Mouse (Mus musculus) hindlimb bud, embryonic 11.5 days (tissue): ENCODE data around the gene Atat1.

Experiments used
- DNase-seq: peaks from one replicate; pipeline ENCODE4 v3.0.0-alpha.2; 2012; ENCODE audit warnings: low read depth, low spot score; ENCODE audit errors: extremely low spot score

The Atat1 gene

GRCm38 (mm10) chr17:35917463-35918251, 7.8 kb upstream of the Atat1 start:
- peak; percentile 61 for DNase-seq

DNA sequence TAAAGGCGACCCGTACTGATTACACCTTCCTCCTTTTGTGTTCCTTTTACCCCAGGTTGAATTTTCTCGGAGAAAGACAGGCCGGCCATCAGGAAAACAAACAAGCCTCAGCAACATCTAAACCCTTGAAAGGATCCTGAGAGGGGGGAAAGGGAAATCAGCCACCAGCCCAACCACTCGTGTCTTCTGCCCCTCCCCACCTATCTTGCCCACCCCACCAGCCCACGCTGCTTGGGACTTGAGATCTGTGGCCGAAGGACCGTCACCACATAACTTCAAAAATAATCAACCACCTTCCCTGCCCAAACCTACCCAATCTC, 7.2 kb upstream of the Atat1 start:
- DNase-seq: no peak

DNA sequence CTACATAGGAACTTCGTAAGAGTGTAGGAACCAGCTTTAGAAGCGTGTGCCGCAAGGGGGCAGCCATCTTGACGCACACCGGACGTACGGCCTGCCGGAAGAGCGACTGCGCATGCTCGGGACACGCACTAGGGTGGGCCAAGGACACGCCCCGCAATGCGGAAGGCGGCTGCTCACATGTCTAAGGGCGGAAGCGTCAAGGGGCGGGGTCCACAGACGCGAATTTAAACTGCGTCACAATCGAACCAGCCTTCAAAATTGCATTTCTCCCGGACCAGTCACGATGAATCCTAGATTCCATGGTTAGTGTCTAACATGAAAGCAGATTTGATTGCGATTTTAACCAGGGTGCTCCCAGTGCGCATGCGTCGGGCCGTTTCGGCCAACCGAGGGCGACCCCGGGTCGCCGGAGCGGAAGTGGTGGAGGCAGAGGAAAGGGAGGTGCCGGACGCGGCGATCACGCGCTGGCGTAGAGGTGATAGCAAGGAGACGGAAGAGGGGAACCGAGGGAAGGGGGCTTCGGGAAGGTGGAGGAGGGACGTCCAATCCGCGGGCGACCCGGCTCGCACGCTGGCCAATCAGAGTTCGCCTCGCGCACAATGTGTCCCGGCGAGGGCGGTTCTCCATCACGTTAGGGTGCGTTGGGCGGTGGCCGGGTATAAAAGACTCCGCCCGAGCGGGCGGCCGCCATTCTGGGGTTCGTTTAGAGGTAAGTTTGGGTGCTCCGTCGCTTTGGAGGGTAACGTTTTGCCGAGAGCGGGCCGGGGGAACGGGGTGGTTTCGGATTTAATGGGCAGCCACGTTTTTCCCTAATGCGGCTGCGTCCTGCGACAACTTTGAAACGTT, 6.6 kb upstream of the Atat1 start, which contains the start of the genes Mrps18b and Ppp1r10:
TSS of gene Mrps18b (minus strand) at position 93 of the 846 bp plus-strand sequence.
TSS of gene Ppp1r10 (plus strand) at position 138 of the 846 bp plus-strand sequence.
- peak; percentile 94 for DNase-seq

DNA sequence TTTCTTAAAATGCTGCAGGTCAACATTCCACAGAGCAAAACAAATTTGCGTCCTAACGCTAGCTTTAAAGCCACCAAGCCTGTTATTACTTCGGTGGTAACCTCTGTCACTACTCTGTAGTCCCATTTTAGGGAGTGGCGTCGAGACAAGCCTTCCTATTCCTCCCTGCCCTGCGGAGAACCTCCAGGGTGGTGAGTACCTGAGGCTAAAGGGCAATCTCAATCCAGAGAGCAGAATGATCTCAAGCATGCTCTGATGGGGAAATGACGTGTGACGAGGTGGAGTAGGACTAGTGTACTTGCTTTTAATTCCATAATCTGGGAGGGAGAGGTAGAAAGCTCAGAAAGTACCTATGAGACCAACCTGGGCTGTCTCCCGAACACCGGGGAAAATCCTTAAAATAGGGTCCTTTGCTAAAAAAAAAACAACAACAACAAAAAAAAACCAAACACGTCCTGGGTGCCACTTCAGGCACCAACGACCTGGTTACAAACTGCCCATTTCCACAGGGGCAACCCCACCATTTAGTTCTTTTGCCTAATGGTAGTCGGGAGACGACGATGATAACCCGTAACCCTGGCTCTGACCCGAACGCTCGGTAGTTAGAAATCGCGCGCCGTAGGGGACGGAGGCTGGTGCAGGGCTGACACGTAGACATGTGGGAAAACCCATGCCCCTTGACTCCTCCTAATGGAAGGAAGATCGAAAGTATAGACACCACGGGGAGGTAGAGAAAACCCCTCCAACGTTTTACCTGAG, 5.8 kb upstream of the Atat1 start:
- DNase-seq: no peak

- DNase-seq: no peak
Observed at GRCm38 (mm10) chr17:35914975-35915374, 5.1 kb upstream of the Atat1 start.

DNA sequence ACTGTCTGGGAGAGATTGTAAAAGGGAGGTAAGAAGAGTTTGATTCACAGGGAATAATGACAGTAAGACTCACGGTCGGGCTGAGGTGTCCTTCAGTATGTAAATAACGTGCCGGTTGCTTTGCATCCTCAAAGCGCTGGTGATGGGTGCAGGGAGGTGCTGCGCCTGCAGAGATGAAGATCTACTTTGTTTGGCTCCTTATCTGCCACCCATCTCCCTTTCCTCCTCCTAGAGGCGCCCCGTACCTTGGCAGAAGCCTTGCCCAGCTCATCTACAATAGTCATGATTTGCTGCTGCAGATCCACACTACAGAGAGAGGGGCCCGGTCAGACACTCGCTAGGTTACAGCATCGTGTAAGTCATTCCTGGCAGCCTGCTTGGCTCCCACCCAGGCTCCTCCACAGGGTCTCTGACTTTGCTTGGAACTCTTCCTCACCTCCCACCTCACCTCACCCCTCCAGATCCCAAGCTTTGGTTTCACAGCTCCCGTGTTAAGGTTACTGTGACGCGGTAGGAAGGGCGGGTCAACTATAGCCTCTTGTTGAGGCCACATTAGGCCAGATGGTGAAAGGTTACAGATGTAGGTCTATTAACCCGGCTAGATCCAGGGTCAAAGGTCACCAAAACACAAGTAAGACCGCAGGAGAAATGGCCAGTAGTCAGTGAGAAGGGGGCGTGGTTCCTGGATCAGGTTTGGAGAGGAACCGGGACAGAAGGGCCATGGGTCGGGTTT, 523 bp downstream of the Atat1 start:
- DNase-seq: no peak

DNA sequence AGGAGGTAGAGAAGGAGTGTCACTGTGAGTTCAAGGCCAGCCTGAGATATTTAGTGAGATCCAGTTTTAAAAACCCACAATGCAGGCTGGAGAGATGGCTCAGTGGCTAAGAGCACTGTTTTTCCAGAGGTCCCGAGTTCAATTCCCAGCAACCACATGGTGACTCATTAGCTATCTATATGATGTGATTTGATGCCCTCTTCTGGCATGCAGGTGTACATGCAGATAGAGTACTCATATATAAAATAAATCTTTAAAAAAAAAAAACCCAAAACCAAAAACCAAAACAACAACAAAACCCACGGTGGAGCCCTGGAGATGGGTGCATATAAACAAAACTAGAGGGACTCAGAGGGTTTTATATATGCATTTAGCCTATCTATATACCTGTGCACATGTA, 2.3 kb downstream of the Atat1 start:
- no peak for DNase-seq

DNA sequence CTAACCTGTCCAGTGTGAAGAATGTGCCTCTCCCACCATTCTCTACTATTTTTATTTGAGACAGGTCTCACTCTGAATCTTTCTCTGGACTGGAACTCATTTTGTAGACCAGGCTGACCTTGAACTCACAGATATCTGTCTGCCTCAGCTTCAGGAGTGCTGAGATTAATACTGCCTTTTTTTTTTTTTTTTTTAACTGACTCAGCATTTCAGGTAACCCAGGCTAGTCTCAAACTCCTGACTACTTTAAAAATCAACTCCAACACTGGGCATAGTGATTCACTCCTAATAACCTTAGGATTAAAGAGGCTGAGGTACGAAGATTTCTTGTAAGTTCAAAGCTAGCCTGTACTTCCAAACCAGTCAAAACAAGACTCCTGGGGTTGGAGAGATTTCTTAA, 4.3 kb downstream of the Atat1 start:
- DNase-seq: no peak

DNA sequence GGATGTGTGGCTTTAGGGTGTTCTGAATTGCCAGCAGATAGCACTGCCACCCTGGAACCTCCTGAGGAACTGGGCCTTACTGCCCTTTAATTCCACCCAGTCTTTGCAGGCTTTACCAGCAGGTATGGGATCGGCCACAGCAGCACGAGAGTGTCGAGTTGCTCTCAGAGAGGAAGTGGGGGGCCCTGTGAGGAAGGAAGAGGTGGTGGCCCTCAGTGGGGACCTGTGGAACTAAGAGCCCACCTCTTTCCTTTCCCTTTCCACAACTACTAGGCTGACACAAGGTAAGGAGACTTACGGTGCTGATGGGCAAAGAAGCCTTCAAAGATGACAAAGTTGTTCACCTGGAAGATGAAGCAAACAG, 5.9 kb downstream of the Atat1 start:
- no peak for DNase-seq

GRCm38 (mm10) chr17:35903343-35903991, 6.4 kb downstream of the Atat1 start:
- DNase-seq: no peak

GRCm38 (mm10) chr17:35900636-35901035, 9.2 kb downstream of the Atat1 start:
- DNase-seq: no peak

- no peak for DNase-seq
Observed at GRCm38 (mm10) chr17:35897644-35898573, 12.0 kb downstream of the Atat1 start.

DNA sequence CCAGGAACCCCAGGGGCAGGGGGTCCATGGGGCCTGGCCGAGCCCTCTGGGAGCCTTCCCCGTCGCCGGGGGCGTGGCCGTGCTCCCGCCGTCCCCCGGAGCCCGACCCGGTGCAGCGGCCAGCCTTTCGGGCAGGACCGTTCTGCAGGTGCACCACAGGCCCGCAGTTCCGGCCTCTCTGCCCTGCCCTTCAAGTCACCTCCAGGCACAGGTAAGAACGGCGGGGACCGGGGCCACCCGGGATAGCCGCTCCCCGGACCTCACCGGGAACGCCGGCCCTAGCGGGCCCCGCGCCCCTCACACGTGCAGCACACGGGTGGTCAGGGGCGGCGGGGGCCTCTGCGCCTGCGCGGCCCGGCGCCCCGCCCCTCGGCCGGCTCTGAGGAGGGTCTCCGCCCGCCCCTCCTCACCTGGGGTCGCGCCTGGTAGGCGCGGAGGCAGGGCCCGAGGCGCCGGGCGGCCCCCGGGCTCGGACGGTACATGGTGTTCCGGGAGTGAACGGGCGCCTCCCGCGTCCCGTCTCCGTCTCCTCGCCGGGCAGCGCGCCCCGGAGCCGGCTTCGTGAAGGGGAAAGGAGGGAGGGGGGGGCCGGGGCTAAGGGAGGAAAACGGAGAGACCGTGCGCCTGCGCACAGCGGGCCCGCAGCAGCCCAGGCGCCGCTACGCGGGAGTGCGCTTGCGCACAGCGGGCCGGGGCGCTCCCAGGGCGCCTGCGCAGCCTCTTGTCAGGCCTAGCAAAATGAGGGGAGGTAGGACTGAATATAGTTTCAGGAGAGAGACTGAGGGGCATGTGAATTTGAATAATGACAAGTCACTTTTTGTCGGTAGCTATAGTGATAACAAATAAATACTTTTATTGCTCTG, 12.9 kb downstream of the Atat1 start, which contains the start of gene 2310061I04Rik:
TSS of gene 2310061I04Rik (minus strand) at position 651 of the 863 bp plus-strand sequence.
- DNase-seq: peak; percentile 78

DNA sequence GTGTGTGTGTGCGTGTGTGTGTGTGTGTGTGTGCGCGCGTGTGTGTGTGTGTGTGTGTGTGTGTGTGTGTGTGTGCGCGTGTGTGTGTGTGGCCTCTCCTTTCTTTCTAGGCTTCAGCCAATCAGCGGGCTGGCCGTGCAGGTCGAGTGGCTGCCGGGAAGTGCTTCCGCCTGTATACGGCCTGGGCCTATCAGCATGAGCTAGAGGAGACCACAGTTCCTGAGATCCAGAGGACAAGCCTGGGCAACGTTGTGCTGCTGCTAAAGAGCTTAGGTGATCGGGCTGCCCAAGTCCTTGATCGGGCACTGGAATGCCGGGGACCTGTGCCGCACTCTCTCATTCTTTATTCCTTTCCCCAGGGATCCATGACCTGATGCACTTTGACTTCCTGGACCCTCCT, 22.1 kb downstream of the Atat1 start:
- DNase-seq: no peak

GRCm38 (mm10) chr17:35883777-35884176, 26.1 kb downstream of the Atat1 start:
- DNase-seq: no peak

DNA sequence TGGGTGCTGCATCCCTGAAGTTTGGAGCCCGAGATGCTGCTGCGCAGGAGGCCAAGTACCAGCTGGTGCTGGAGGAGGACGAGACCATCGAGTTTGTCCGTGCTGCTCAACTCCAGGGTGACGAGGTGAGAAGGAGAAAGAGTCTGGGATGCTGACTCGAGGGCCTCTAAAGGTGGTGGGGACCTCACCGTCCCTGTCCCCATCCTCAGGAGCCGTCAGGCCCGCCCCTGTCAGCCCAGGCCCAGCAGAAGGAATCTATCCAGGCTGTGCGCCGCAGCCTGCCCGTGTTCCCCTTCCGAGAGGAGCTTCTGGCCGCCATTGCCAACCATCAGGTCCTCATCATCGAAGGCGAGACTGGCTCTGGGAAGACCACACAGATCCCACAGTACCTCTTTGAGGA, 27.0 kb downstream of the Atat1 start:
- no peak for DNase-seq

- no peak for DNase-seq
Observed at GRCm38 (mm10) chr17:35879245-35880057, 30.4 kb downstream of the Atat1 start, which contains the start of gene Dhx16. Dhx16 (plus strand) TSS chr17:35879819.
